Mouse (Mus musculus): ENCODE results near the gene Nckap1l. TPM values are rescaled to one million over a fixed set of nuclear protein-coding genes. Genes with fewer than 3 reads are reported as not detected.

Gene Nckap1l
- total RNA-seq, 2 experiments from 2014 or later, result 10.6 to 11.5 TPM

- DNase-seq (ENCODE audit: low spot score in 2 of 2), result no peak
- intact Hi-C loops (cut with DNase I), result no loop called here
Measured at GRCm38 (mm10) chr15:103496204-103497140, 42.9 kb downstream of the Nckap1l start.

- DNase-seq (ENCODE audit: low spot score in 2 of 2), result no peak
- intact Hi-C loops (cut with DNase I), result no loop called here
Measured at GRCm38 (mm10) chr15:103498157-103498556, 44.6 kb downstream of the Nckap1l start.

- intact Hi-C loops (cut with DNase I), result no loop called here
- no peak for DNase-seq (ENCODE audit: low spot score in 2 of 2)
Measured at GRCm38 (mm10) chr15:103500723-103501122, 47.1 kb downstream of the Nckap1l start.

- no peak for DNase-seq (ENCODE audit: low spot score in 2 of 2)
- intact Hi-C loops (cut with DNase I), result no loop called here
Measured at GRCm38 (mm10) chr15:103501186-103501585, 47.6 kb downstream of the Nckap1l start.

GRCm38 (mm10) chr15:103502435-103503250 lies 49.0 kb downstream of the Nckap1l start, which contains the start of gene Pde1b:
Gene Pde1b (plus strand): TSS chr15:103503034.
- intact Hi-C loops (cut with DNase I), result no loop called here
- peak; percentile 66 to 67 for DNase-seq (ENCODE audit: low spot score in 2 of 2)

GRCm38 (mm10) chr15:103503251-103503600 lies 49.6 kb downstream of the Nckap1l start:
- intact Hi-C loops (cut with DNase I), result no loop called here

GRCm38 (mm10) chr15:103503660-103504059 lies 50.1 kb downstream of the Nckap1l start:
- peak; percentile 40 to 43 for DNase-seq (ENCODE audit: low spot score in 2 of 2)
- intact Hi-C loops (cut with DNase I), result no loop called here

More at GRCm38 (mm10) chr15:103503251-103503600, 49.6 kb downstream of the Nckap1l start:
- DNase-seq (ENCODE audit: low spot score in 2 of 2), result no peak

- intact Hi-C loops (cut with DNase I), result no loop called here
- no peak for DNase-seq (ENCODE audit: low spot score in 2 of 2)
Measured at GRCm38 (mm10) chr15:103509317-103509716, 55.7 kb downstream of the Nckap1l start.

- intact Hi-C loops (cut with DNase I), result no loop called here
- DNase-seq (ENCODE audit: low spot score in 2 of 2), result peak; percentile 51 to 81
Measured at GRCm38 (mm10) chr15:103511652-103512051, 58.1 kb downstream of the Nckap1l start.

GRCm38 (mm10) chr15:103513621-103514031 lies 60.0 kb downstream of the Nckap1l start:
- intact Hi-C loops (cut with DNase I), result no loop called here
- peak in 1 of 2 experiments; percentile 48 for DNase-seq (ENCODE audit: low spot score in 2 of 2)

- intact Hi-C loops (cut with DNase I), result no loop called here
- peak; percentile 68 to 84 for DNase-seq (ENCODE audit: low spot score in 2 of 2)
Measured at GRCm38 (mm10) chr15:103514119-103514518, 60.5 kb downstream of the Nckap1l start.

- DNase-seq (ENCODE audit: low spot score in 2 of 2), result no peak
- intact Hi-C loops (cut with DNase I), result no loop called here
Measured at GRCm38 (mm10) chr15:103514914-103515313, 61.3 kb downstream of the Nckap1l start.

- DNase-seq (ENCODE audit: low spot score in 2 of 2), result no peak
- intact Hi-C loops (cut with DNase I), result no loop called here
Measured at GRCm38 (mm10) chr15:103518600-103519385, 65.2 kb downstream of the Nckap1l start.

- intact Hi-C loops (cut with DNase I), result no loop called here
- no peak for DNase-seq (ENCODE audit: low spot score in 2 of 2)
Measured at GRCm38 (mm10) chr15:103519386-103520378, 66.1 kb downstream of the Nckap1l start.

- DNase-seq (ENCODE audit: low spot score in 2 of 2), result no peak
- intact Hi-C loops (cut with DNase I), result no loop called here
Measured at GRCm38 (mm10) chr15:103522458-103523099, 69.0 kb downstream of the Nckap1l start.

GRCm38 (mm10) chr15:103523156-103523555 lies 69.6 kb downstream of the Nckap1l start:
- DNase-seq (ENCODE audit: low spot score in 2 of 2), result no peak
- intact Hi-C loops (cut with DNase I), result no loop called here

GRCm38 (mm10) chr15:103530372-103530771 lies 76.8 kb downstream of the Nckap1l start:
- intact Hi-C loops (cut with DNase I), result no loop called here
- peak; percentile 67 to 84 for DNase-seq (ENCODE audit: low spot score in 2 of 2)

- intact Hi-C loops (cut with DNase I), result no loop called here
- DNase-seq (ENCODE audit: low spot score in 2 of 2), result no peak
Measured at GRCm38 (mm10) chr15:103534054-103534620, 80.5 kb downstream of the Nckap1l start.

Data from left cerebral cortex, postnatal 25 days (tissue).